Mouse (Mus musculus): ENCODE measurements around the gene Wdr77. TPM values are rescaled to one million over a fixed set of nuclear protein-coding genes. Genes with fewer than 3 reads are reported as not detected.
A peak's percentile ranks its signal among the peaks of the same experiment; 100 is the strongest.

The Wdr77 gene
- polyA plus RNA-seq, 1 experiment from 2014 or later = 127 TPM

- no peak overlapping the region for H3K4me2 ChIP-seq (replicated peaks)
- no peaks in the 10 kb centered on the region for H3K36me3 ChIP-seq
- 75% methylated on average over 7 of the region's 7 CpGs for WGBS
- no peak overlapping the region for H3K9ac ChIP-seq
- no peak overlapping the region for H3K27ac ChIP-seq
- no peak for ATAC-seq (ENCODE audit: insufficient number of reproducible peaks, insufficient read depth, low FRiP score, low TSS enrichment)
- no peaks in the 10 kb centered on the region for H3K4me1 ChIP-seq
- H3K4me3 ChIP-seq = no peak overlapping the region
- H3K9me3 ChIP-seq = no peaks in the 10 kb centered on the region
- H3K27me3 ChIP-seq = no peaks in the 10 kb centered on the region
Measured at GRCm38 (mm10) chr3:105927561-105928194, 31.5 kb upstream of the Wdr77 start.

GRCm38 (mm10) chr3:105928195-105928569 lies 31.0 kb upstream of the Wdr77 start:
- H3K4me3 ChIP-seq = no peak overlapping the region
- no peak overlapping the region for H3K27ac ChIP-seq
- no peak for ATAC-seq (ENCODE audit: insufficient number of reproducible peaks, insufficient read depth, low FRiP score, low TSS enrichment)
- no peaks in the 10 kb centered on the region for H3K4me1 ChIP-seq
- WGBS = 85% methylated on average over 3 of the region's 3 CpGs
- H3K27me3 ChIP-seq = no peaks in the 10 kb centered on the region
- no peaks in the 10 kb centered on the region for H3K36me3 ChIP-seq
- no peak overlapping the region for H3K4me2 ChIP-seq (replicated peaks)
- no peaks in the 10 kb centered on the region for H3K9me3 ChIP-seq
- H3K9ac ChIP-seq = no peak overlapping the region

- no peaks in the 10 kb centered on the region for H3K9me3 ChIP-seq
- H3K4me3 ChIP-seq = no peak overlapping the region
- no peaks in the 10 kb centered on the region for H3K36me3 ChIP-seq
- no peaks in the 10 kb centered on the region for H3K4me1 ChIP-seq
- ATAC-seq (ENCODE audit: insufficient number of reproducible peaks, insufficient read depth, low FRiP score, low TSS enrichment) = no peak
- H3K9ac ChIP-seq = no peak overlapping the region
- H3K27me3 ChIP-seq = no peaks in the 10 kb centered on the region
- no peak overlapping the region for H3K4me2 ChIP-seq (replicated peaks)
- no peak overlapping the region for H3K27ac ChIP-seq
- 81% methylated on average over 6 of the region's 6 CpGs for WGBS
Measured at GRCm38 (mm10) chr3:105928781-105929180, 30.4 kb upstream of the Wdr77 start.

GRCm38 (mm10) chr3:105929821-105930220 lies 29.3 kb upstream of the Wdr77 start:
- H3K4me2 ChIP-seq (replicated peaks) = no peak overlapping the region
- H3K36me3 ChIP-seq = no peaks in the 10 kb centered on the region
- WGBS = 79% methylated on average over 7 of the region's 7 CpGs
- no peak overlapping the region for H3K9ac ChIP-seq
- ATAC-seq (ENCODE audit: insufficient number of reproducible peaks, insufficient read depth, low FRiP score, low TSS enrichment) = no peak
- no peaks in the 10 kb centered on the region for H3K27me3 ChIP-seq
- no peaks in the 10 kb centered on the region for H3K4me1 ChIP-seq
- no peak overlapping the region for H3K4me3 ChIP-seq
- H3K9me3 ChIP-seq = no peaks in the 10 kb centered on the region
- no peak overlapping the region for H3K27ac ChIP-seq

- Histone ChIP-seq H3K4me1 (no peaks in the 10 kb centered on the region), H3K4me3 (no peak overlapping the region), H3K36me3 (no peaks in the 10 kb centered on the region), H3K9ac (no peak overlapping the region), H3K27me3 (no peaks in the 10 kb centered on the region), H3K9me3 (no peaks in the 10 kb centered on the region), H3K27ac (no peak overlapping the region), H3K4me2 (replicated peaks) (no peak overlapping the region)
- WGBS = 86% methylated on average over 2 of the region's 2 CpGs
- no peak for ATAC-seq (ENCODE audit: insufficient number of reproducible peaks, insufficient read depth, low FRiP score, low TSS enrichment)
Measured at GRCm38 (mm10) chr3:105931095-105931494, 28.1 kb upstream of the Wdr77 start.

GRCm38 (mm10) chr3:105932240-105933071 lies 26.7 kb upstream of the Wdr77 start, which contains the start of gene I830077J02Rik:
I830077J02Rik (minus strand) TSS chr3:105932664.
- Histone ChIP-seq H3K9me3 (no peaks in the 10 kb centered on the region), H3K27me3 (no peaks in the 10 kb centered on the region), H3K4me3 (no peak within 1 kb of the TSS), H3K27ac (no peak within 1 kb of the TSS), H3K4me2 (replicated peaks) (no peak within 1 kb of the TSS), H3K4me1 (no peaks in the 10 kb centered on the region), H3K9ac (no peak within 1 kb of the TSS), H3K36me3 (peaks cover 6% of the 10 kb centered on the region; the same call in 1 of the 2 replicates)
- ATAC-seq (ENCODE audit: insufficient number of reproducible peaks, insufficient read depth, low FRiP score, low TSS enrichment) = no peak
- WGBS = 83% methylated on average over 8 of the region's 8 CpGs

- Histone ChIP-seq H3K36me3 (peaks cover 11% of the 10 kb centered on the region; the same call in 1 of the 2 replicates), H3K4me1 (no peaks in the 10 kb centered on the region), H3K9me3 (no peaks in the 10 kb centered on the region), H3K4me2 (replicated peaks) (no peak overlapping the region), H3K9ac (no peak overlapping the region), H3K27ac (no peak overlapping the region), H3K4me3 (no peak overlapping the region), H3K27me3 (no peaks in the 10 kb centered on the region)
- 93% methylated on average over 6 of the region's 6 CpGs for WGBS
- ATAC-seq (ENCODE audit: insufficient number of reproducible peaks, insufficient read depth, low FRiP score, low TSS enrichment) = no peak
Measured at GRCm38 (mm10) chr3:105933926-105934325, 25.2 kb upstream of the Wdr77 start.

- H3K27me3 ChIP-seq = no peaks in the 10 kb centered on the region
- H3K27ac ChIP-seq = no peak overlapping the region
- no peaks in the 10 kb centered on the region for H3K9me3 ChIP-seq
- no peak for ATAC-seq (ENCODE audit: insufficient number of reproducible peaks, insufficient read depth, low FRiP score, low TSS enrichment)
- 90% methylated on average over 5 of the region's 5 CpGs for WGBS
- H3K4me2 ChIP-seq (replicated peaks) = no peak overlapping the region
- no peaks in the 10 kb centered on the region for H3K4me1 ChIP-seq
- peaks cover 15% of the 10 kb centered on the region for H3K36me3 ChIP-seq
- H3K9ac ChIP-seq = no peak overlapping the region
- no peak overlapping the region for H3K4me3 ChIP-seq
Measured at GRCm38 (mm10) chr3:105935033-105935432, 24.1 kb upstream of the Wdr77 start.

GRCm38 (mm10) chr3:105936111-105936510 lies 23.1 kb upstream of the Wdr77 start:
- WGBS = 86% methylated on average over 4 of the region's 4 CpGs
- no peak for ATAC-seq (ENCODE audit: insufficient number of reproducible peaks, insufficient read depth, low FRiP score, low TSS enrichment)

GRCm38 (mm10) chr3:105951348-105951747 lies 7.8 kb upstream of the Wdr77 start:
- Histone ChIP-seq H3K4me3 (no peak overlapping the region), H3K4me2 (replicated peaks) (no peak overlapping the region), H3K27ac (no peak overlapping the region), H3K4me1 (no peaks in the 10 kb centered on the region), H3K36me3 (peaks cover 63% of the 10 kb centered on the region), H3K9ac (no peak overlapping the region), H3K27me3 (no peaks in the 10 kb centered on the region), H3K9me3 (no peaks in the 10 kb centered on the region)
- ATAC-seq (ENCODE audit: insufficient number of reproducible peaks, insufficient read depth, low FRiP score, low TSS enrichment) = no peak
- WGBS = 97% methylated on average over 7 of the region's 7 CpGs

More at GRCm38 (mm10) chr3:105936111-105936510, 23.1 kb upstream of the Wdr77 start:
- Histone ChIP-seq H3K36me3 (peaks cover 23% of the 10 kb centered on the region), H3K9me3 (no peaks in the 10 kb centered on the region), H3K4me2 (replicated peaks) (no peak overlapping the region), H3K27ac (no peak overlapping the region), H3K9ac (no peak overlapping the region), H3K4me3 (no peak overlapping the region), H3K4me1 (no peaks in the 10 kb centered on the region), H3K27me3 (no peaks in the 10 kb centered on the region)

GRCm38 (mm10) chr3:105957235-105957634 lies 1.9 kb upstream of the Wdr77 start:
- Histone ChIP-seq H3K36me3 (peaks cover 24% of the 10 kb centered on the region), H3K4me2 (replicated peaks) (no peak overlapping the region), H3K9me3 (no peaks in the 10 kb centered on the region), H3K4me1 (peaks cover 23% of the 10 kb centered on the region), H3K27ac (no peak overlapping the region), H3K27me3 (no peaks in the 10 kb centered on the region), H3K9ac (no peak overlapping the region; the same call in 1 of the 2 replicates), H3K4me3 (no peak overlapping the region)
- ATAC-seq (ENCODE audit: insufficient number of reproducible peaks, insufficient read depth, low FRiP score, low TSS enrichment) = no peak
- 98% methylated on average over 1 of the region's 1 CpGs for WGBS

- ATAC-seq (ENCODE audit: insufficient number of reproducible peaks, insufficient read depth, low FRiP score, low TSS enrichment) = no peak
- 47% methylated on average over 5 of the region's 5 CpGs for WGBS
- Histone ChIP-seq H3K4me2 (replicated peaks) (peak overlapping the region; percentile 81), H3K9ac (peak overlapping the region; percentile 87), H3K9me3 (no peaks in the 10 kb centered on the region), H3K4me3 (peak overlapping the region; percentile 87), H3K27me3 (no peaks in the 10 kb centered on the region), H3K4me1 (peaks cover 23% of the 10 kb centered on the region), H3K27ac (no peak overlapping the region), H3K36me3 (peaks cover 25% of the 10 kb centered on the region)
Measured at GRCm38 (mm10) chr3:105958204-105958603, 965 bp upstream of the Wdr77 start.
